Mouse (Mus musculus) neural tube, embryonic 14.5 days (tissue): ENCODE measurements at regions not wholly inside any gene's neighbourhood (a gene's known extent, or its start where the extent isn't known, plus 50 kb on each side); places are given as distances from the start of the nearest gene placed in this dataset.

Experiments
- ATAC-seq: fragments of 200-750 bp; cut with Nextera tagmentation; 2 replicates; pipeline ENCODE4 v1.8.0; 2017; ENCODE audit warnings: low read depth, mild to moderate bottlenecking, moderate TSS enrichment, moderate library complexity
- H3K27ac ChIP-seq: fragments of 300-500 bp; sonication (generic); 2 replicates; pipeline ENCODE4 v1.5.1; 2014; ENCODE audit warnings: low read depth, mild to moderate bottlenecking, control low read depth, low read length, moderate library complexity, mixed read lengths
- H3K27me3 ChIP-seq: fragments of 300-500 bp; sonication (generic); 2 replicates; pipeline ENCODE4 v1.6.1; 2014; ENCODE audit warnings: low read length; ENCODE audit not compliant: control insufficient read depth, insufficient read depth
- H3K36me3 ChIP-seq: fragments of 300-500 bp; sonication (generic); 2 replicates; pipeline ENCODE4 v1.6.1; 2014; ENCODE audit warnings: low read length, mixed read lengths; ENCODE audit not compliant: control insufficient read depth, insufficient read depth
- H3K4me1 ChIP-seq: fragments of 300-500 bp; sonication (generic); 2 replicates; pipeline ENCODE4 v1.6.1; 2014; ENCODE audit warnings: low read length; ENCODE audit not compliant: control insufficient read depth, insufficient read depth
- H3K4me2 ChIP-seq: fragments of 300-500 bp; sonication (generic); 2 replicates; pipeline ENCODE4 v1.6.1; 2014; ENCODE audit warnings: mild to moderate bottlenecking, low read depth, low read length, control low read depth
- H3K4me3 ChIP-seq: fragments of 300-500 bp; sonication (generic); 2 replicates; pipeline ENCODE4 v1.5.1; 2014; ENCODE audit warnings: low read depth, low read length, control low read depth, mixed read lengths
- H3K9ac ChIP-seq: fragments of 300-500 bp; sonication (generic); replicated peaks from 2 replicates; pipeline ENCODE4 v1.6.1; 2014; ENCODE audit warnings: low read depth, mild to moderate bottlenecking, control low read depth, low read length, mixed read lengths
- H3K9me3 ChIP-seq: fragments of 300-500 bp; sonication (generic); 2 replicates; pipeline ENCODE4 v1.6.1; 2016; ENCODE audit warnings: low read length; ENCODE audit not compliant: control insufficient read depth
- WGBS: fragments of 180-500 bp; shearing (Covaris S2); extraction: QIAGEN DNeasy Blood & Tissue Kit; methylation state at CpG from one replicate; pipeline ENCODE4 v1.1.7; 2014; 5-methylcytosine and 5-hydroxymethylcytosine counted together

- Histone ChIP-seq H3K4me2 (no peak overlapping the region), H3K9me3 (no peaks in the 10 kb centered on the region; the same call in 1 of the 2 replicates), H3K36me3 (no peaks in the 10 kb centered on the region), H3K4me3 (no peak overlapping the region), H3K9ac (no peak overlapping the region), H3K4me1 (no peaks in the 10 kb centered on the region), H3K27ac (no peak overlapping the region), H3K27me3 (no peaks in the 10 kb centered on the region)
- 66% methylated on average over 14 of the region's 14 CpGs for WGBS
- no peak for ATAC-seq
Measured at GRCm38 (mm10) chr5:144621967-144622366, 76.3 kb downstream of the Nptx2 start.

GRCm38 (mm10) chr5:144623358-144623757 lies 77.7 kb downstream of the Nptx2 start:
- H3K27me3 ChIP-seq: no peaks in the 10 kb centered on the region
- 70% methylated on average over 10 of the region's 10 CpGs for WGBS
- no peak overlapping the region for H3K9ac ChIP-seq
- no peak for ATAC-seq
- no peak overlapping the region for H3K4me3 ChIP-seq
- no peaks in the 10 kb centered on the region; the same call in 1 of the 2 replicates for H3K9me3 ChIP-seq
- no peak overlapping the region for H3K4me2 ChIP-seq
- H3K27ac ChIP-seq: no peak overlapping the region
- H3K36me3 ChIP-seq: no peaks in the 10 kb centered on the region
- H3K4me1 ChIP-seq: no peaks in the 10 kb centered on the region

DNA sequence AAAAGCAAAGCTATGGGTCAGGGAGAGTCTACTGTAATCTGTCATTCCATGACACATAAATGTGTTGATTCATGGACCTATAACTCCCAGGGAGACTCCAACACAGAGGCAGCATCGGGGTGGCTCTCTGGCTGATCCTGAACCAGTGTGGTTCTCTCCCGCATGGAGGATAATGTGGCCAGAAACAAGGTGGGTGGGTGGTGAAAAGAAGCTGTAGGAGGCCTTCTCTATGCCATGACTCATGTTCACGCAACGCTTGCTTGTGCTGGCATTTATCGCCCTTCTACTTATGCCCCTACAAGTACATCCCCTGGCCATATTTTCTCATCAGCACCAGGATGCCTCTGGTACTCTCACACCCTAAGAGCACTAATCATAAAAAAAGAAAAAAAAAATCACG lies 86.6 kb downstream of the Nptx2 start:
- ATAC-seq: no peak
- WGBS: 78% methylated on average over 6 of the region's 6 CpGs
- Histone ChIP-seq H3K9ac (no peak overlapping the region), H3K4me1 (no peaks in the 10 kb centered on the region), H3K27ac (no peak overlapping the region), H3K27me3 (no peaks in the 10 kb centered on the region), H3K36me3 (no peaks in the 10 kb centered on the region), H3K4me3 (no peak overlapping the region), H3K9me3 (no peaks in the 10 kb centered on the region), H3K4me2 (no peak overlapping the region)

DNA sequence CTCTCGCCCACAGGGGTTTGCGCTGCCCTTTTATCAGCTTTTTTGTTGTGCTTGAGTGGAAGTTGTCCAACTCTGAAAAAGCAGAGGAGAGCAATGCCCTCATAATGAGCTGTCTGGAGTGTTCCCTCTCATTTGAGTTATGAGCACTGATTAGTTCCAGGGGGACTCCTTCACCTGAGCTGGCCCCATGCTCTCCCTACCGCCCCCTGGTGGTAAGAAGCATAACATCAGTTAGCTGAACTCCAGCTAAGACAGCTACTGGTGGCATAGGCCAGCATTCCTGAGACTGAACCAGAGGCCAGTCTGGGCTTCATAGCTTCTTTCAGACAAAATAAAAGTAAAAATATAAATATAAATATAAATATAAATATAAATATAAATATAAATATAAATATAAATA lies 92.9 kb downstream of the Nptx2 start:
- H3K27me3 ChIP-seq: no peaks in the 10 kb centered on the region
- H3K4me3 ChIP-seq: no peak overlapping the region
- H3K4me2 ChIP-seq: no peak overlapping the region
- ATAC-seq: no peak
- 68% methylated on average over 3 of the region's 3 CpGs for WGBS
- 0 out of 2 replicates have a peak, but pooled peaks cover 5% of the 10 kb centered on the region for H3K4me1 ChIP-seq
- H3K9ac ChIP-seq: no peak overlapping the region
- H3K36me3 ChIP-seq: no peaks in the 10 kb centered on the region
- no peaks in the 10 kb centered on the region for H3K9me3 ChIP-seq
- H3K27ac ChIP-seq: no peak overlapping the region

DNA sequence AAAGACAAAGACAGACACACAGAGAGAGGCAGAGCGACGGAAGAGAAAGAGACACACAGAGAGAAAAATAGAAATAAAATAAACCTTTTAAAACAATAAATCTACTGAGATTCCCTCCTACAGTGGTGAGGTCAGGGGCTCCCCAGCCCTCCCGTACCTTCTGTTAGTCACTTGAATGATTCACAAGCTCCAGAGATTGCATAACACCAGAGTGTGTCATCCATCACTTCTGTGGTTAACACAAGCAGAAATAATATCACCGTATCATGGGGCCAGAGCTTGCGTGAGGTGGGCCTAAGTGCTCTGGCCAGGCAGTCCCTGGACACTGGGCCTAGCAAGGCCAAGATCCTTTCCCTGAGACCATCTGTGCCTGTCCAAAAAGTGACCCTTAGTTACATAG lies 93.9 kb downstream of the Nptx2 start:
- Histone ChIP-seq H3K9ac (no peak overlapping the region), H3K4me2 (no peak overlapping the region), H3K27me3 (no peaks in the 10 kb centered on the region), H3K9me3 (no peaks in the 10 kb centered on the region), H3K36me3 (no peaks in the 10 kb centered on the region), H3K4me3 (no peak overlapping the region), H3K4me1 (0 out of 2 replicates have a peak, but pooled peaks cover 5% of the 10 kb centered on the region), H3K27ac (no peak overlapping the region)
- no peak for ATAC-seq
- WGBS: 84% methylated on average over 5 of the region's 5 CpGs

GRCm38 (mm10) chr5:144642766-144643165 lies 97.1 kb downstream of the Nptx2 start:
- H3K4me3 ChIP-seq: no peak overlapping the region
- 55% methylated on average over 8 of the region's 8 CpGs for WGBS
- no peak overlapping the region for H3K4me2 ChIP-seq
- H3K36me3 ChIP-seq: no peaks in the 10 kb centered on the region
- H3K9ac ChIP-seq: no peak overlapping the region
- ATAC-seq: no peak
- H3K9me3 ChIP-seq: no peaks in the 10 kb centered on the region
- H3K27ac ChIP-seq: no peak overlapping the region
- 0 out of 2 replicates have a peak, but pooled peaks cover 5% of the 10 kb centered on the region for H3K4me1 ChIP-seq
- H3K27me3 ChIP-seq: no peaks in the 10 kb centered on the region

- no peaks in the 10 kb centered on the region for H3K9me3 ChIP-seq
- no peak overlapping the region for H3K9ac ChIP-seq
- no peaks in the 10 kb centered on the region for H3K36me3 ChIP-seq
- H3K4me2 ChIP-seq: no peak overlapping the region
- WGBS: 39% methylated on average over 2 of the region's 2 CpGs
- 0 out of 2 replicates have a peak, but pooled peaks cover 5% of the 10 kb centered on the region for H3K4me1 ChIP-seq
- H3K4me3 ChIP-seq: no peak overlapping the region
- no peak overlapping the region for H3K27ac ChIP-seq
- no peaks in the 10 kb centered on the region for H3K27me3 ChIP-seq
- no peak for ATAC-seq
Measured at GRCm38 (mm10) chr5:144643438-144643837, 97.7 kb downstream of the Nptx2 start.

DNA sequence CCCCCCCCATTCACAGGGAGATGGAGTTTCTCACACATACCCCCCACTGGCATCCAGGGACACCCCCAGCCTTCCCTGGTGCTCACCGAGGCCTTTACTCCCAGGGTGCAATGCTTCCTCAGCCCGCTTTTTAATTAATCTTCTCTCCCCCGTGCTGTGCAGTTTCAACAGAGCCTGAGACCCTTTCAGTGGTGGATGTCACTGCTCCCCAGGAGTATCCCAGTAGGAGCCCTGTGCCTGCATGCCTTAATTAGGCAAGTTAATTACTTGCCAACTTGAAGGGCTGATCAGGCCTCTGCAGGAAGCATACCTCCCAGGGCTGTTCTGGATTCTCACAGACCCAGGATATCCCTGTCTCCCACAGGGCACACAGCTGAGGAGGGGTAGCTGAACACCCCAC lies 99.7 kb downstream of the Nptx2 start:
- 7% methylated on average over 3 of the region's 3 CpGs for WGBS
- Histone ChIP-seq H3K36me3 (no peaks in the 10 kb centered on the region), H3K4me2 (no peak overlapping the region), H3K4me3 (no peak overlapping the region), H3K27me3 (no peaks in the 10 kb centered on the region), H3K4me1 (0 out of 2 replicates have a peak, but pooled peaks cover 5% of the 10 kb centered on the region), H3K9me3 (no peaks in the 10 kb centered on the region), H3K27ac (no peak overlapping the region), H3K9ac (no peak overlapping the region)
- peak; percentile 58; the same call in 1 of the 2 replicates for ATAC-seq

DNA sequence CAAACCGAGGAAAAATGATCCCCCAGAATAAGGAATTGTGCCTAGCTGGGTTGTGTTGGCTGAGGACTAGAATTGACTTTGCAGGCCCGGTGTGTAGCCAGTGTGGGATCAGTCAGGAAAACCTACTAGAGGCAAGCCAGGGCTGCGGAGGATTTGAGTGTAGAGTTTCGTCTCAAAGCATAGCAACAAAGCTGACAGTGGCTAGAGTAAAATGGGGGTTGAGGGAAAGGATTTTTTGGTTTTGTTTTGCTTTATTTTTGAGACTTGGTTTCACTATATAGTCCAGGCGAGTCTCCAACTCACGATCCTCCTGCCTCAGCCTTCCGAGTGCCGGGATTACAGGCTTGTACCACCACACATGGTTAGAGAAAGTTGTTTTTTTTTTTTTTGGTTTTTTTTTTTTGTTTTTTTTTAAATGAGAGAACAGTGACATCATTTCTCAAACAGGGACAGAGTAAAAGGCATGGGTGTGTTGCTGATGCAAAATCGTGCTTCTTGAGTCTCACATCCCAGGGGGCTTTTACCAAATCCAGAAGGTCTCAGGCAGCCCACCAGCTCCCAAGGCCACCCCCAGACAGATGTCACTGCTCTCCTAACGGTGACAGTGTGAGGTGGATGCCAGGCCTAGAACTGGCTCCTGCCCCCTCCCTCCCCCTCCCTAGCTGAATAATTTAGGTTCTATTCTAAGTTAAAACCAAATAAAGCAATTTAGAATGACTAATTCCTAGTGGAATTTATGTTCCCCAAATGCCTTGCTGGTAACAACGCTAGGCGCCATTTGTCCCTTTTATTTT lies 101.8 kb downstream of the Nptx2 start:
- ATAC-seq: no peak
- Histone ChIP-seq H3K4me3 (no peak overlapping the region), H3K9ac (no peak overlapping the region), H3K27ac (no peak overlapping the region), H3K4me1 (0 out of 2 replicates have a peak, but pooled peaks cover 5% of the 10 kb centered on the region), H3K9me3 (no peaks in the 10 kb centered on the region), H3K4me2 (no peak overlapping the region), H3K36me3 (no peaks in the 10 kb centered on the region), H3K27me3 (no peaks in the 10 kb centered on the region)
- WGBS: 77% methylated on average over 12 of the region's 12 CpGs
